Mouse (Mus musculus) hindbrain, postnatal 0 days (tissue): ENCODE results near the gene Zfp709. TPM values are rescaled to one million over a fixed set of nuclear protein-coding genes. Genes with fewer than 3 reads are reported as not detected.
"Not testable (repeated sequence)": the region's sequence is repeated elsewhere in the genome, so short reads cannot be mapped to it uniquely, and the experiment has no call there.

ENCODE experiments used
- ATAC-seq: fragments of 200-750 bp; cut with Nextera tagmentation; 2 replicates; pipeline ENCODE4 v1.8.0; 2017; ENCODE audit warnings: mild to moderate bottlenecking, moderate TSS enrichment, moderate library complexity
- DNase-seq: peaks from one replicate; pipeline ENCODE4 v3.0.0-alpha.2; 2015; ENCODE audit warnings: low spot score
- H3K27ac ChIP-seq: fragments of 300-500 bp; sonication (generic); 2 replicates; pipeline ENCODE4 v1.5.1; 2014; ENCODE audit warnings: mild to moderate bottlenecking
- H3K27me3 ChIP-seq: fragments of 300-500 bp; sonication (generic); 2 replicates; pipeline ENCODE4 v1.6.1; 2014; ENCODE audit warnings: low read length, mixed read lengths; ENCODE audit not compliant: insufficient read depth
- H3K36me3 ChIP-seq: fragments of 300-500 bp; sonication (generic); 2 replicates; pipeline ENCODE4 v1.6.1; 2014; ENCODE audit warnings: low read length, mixed read lengths; ENCODE audit not compliant: insufficient read depth
- H3K4me1 ChIP-seq: fragments of 300-500 bp; sonication (generic); 2 replicates; pipeline ENCODE4 v1.6.1; 2014; ENCODE audit warnings: antibody characterized with exemption, low read length, mixed read lengths; ENCODE audit not compliant: insufficient read depth
- H3K4me2 ChIP-seq: fragments of 300-500 bp; sonication (generic); 2 replicates; pipeline ENCODE4 v1.6.1; 2014; ENCODE audit warnings: low read depth, mild to moderate bottlenecking, low read length, moderate library complexity, mixed read lengths
- H3K4me3 ChIP-seq: fragments of 300-500 bp; sonication (generic); 2 replicates; pipeline ENCODE4 v1.5.1; 2014; ENCODE audit warnings: low read length
- H3K9ac ChIP-seq: fragments of 300-500 bp; sonication (generic); replicated peaks from 2 replicates; pipeline ENCODE4 v1.6.1; 2014; ENCODE audit warnings: mild to moderate bottlenecking, low read length, moderate library complexity, mixed read lengths
- H3K9me3 ChIP-seq: fragments of 300-500 bp; sonication (generic); 2 replicates; pipeline ENCODE4 v1.6.1; 2016; ENCODE audit warnings: low read length, mixed read lengths
- CTCF ChIP-seq: IDR thresholded peaks from 2 replicates; pipeline ENCODE4 v1.5.1; 2016; ENCODE audit warnings: antibody characterized with exemption, control low read depth, low read depth
- WGBS: fragments of 180-500 bp; shearing (Covaris S2); extraction: QIAGEN DNeasy Blood & Tissue Kit; methylation state at CpG from one replicate; pipeline ENCODE4 v1.1.7; 2014; 5-methylcytosine and 5-hydroxymethylcytosine counted together
- polyA plus RNA-seq: library from polyadenylated mRNA; unstranded; fragments of >200 nt; fragmentation: Nextera tagmentation; extraction: Ambion mirVana; gene quantifications from 2 replicates; pipeline ENCODE4 v1.2.1, GENCODE M21; 2015
- total RNA-seq: library from RNA; depleted of rRNA; stranded (reverse); fragments of >200 nt; gene quantifications from 2 replicates; pipeline ENCODE4 v1.2.3, GENCODE M21; 2014; rRNA removed

Zfp709 gene
- total RNA-seq = 3.7 and 4.2 TPM in 2 replicates
- polyA plus RNA-seq = 4.3 and 6.3 TPM in 2 replicates

DNA sequence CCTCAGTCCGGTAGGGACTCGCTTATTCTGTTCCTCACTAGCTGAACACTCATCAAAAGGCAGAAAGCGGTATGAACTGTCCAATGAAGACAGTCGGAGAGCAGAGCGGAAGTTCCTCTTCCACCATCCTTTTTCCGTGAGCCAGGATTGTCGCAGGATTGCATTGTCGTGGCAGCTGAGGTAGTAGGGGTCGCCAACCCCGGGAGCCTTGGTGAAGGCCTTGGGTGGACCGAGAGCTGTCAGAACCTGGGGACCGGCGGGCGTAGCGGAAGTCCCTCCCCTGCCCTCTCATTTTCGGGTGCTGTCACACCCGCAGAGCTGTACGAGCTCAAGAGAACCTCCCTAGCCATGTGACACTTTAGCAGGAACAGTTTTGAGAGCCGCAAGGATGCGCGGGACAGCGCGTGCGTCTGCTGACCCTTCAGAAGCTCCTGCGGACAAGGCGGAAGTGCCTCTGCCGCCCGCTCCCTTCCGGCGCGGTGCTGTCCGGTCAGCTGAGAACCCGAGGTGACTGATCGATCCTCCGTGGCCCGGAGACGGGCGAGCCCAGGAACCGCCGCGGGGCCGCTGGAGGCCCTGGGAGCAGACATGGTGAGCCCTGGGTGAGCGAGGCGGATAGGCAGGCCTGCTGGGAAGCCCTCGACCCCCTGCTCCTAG lies at the start of gene Zfp709:
Gene Zfp709, plus strand, starts transcription at position 402 of the 657 bp plus-strand sequence.
- Histone ChIP-seq H3K4me1 (peaks cover 7% of the 10 kb centered on the region; the same call in 1 of the 2 replicates), H3K36me3 (no peaks in the 10 kb centered on the region; the same call in 1 of the 2 replicates), H3K4me2 (peak within 1 kb of the TSS; percentile 72), H3K27ac (peak within 1 kb of the TSS; percentile 74), H3K9me3 (peaks cover 13% of the 10 kb centered on the region; the same call in 1 of the 2 replicates), H3K9ac (peak within 1 kb of the TSS; percentile 75), H3K27me3 (no peaks in the 10 kb centered on the region), H3K4me3 (peak within 1 kb of the TSS; percentile 46)
- DNase-seq (peak; percentile 82), ATAC-seq (peak; percentile 96)
- TF ChIP-seq CTCF = peak; percentile 17; the same call in 1 of the 2 replicates
- 5% methylated on average over 45 of the region's 45 CpGs for WGBS

- not testable (repeated sequence) for H3K9ac ChIP-seq, H3K27ac ChIP-seq, H3K36me3 ChIP-seq, H3K4me1 ChIP-seq, H3K4me3 ChIP-seq, ATAC-seq, H3K9me3 ChIP-seq, H3K27me3 ChIP-seq, H3K4me2 ChIP-seq
- peak; percentile 1 for DNase-seq
- WGBS = 80% methylated on average over 4 of the region's 4 CpGs
Measured at GRCm38 (mm10) chr8:71838207-71838606, 43.6 kb upstream of the Zfp709 start.

GRCm38 (mm10) chr8:71841201-71841817 lies 40.5 kb upstream of the Zfp709 start:
- DNase-seq, H3K4me2 ChIP-seq, H3K27me3 ChIP-seq, ATAC-seq, H3K27ac ChIP-seq, H3K36me3 ChIP-seq, H3K9ac ChIP-seq, H3K4me3 ChIP-seq, H3K4me1 ChIP-seq, H3K9me3 ChIP-seq: not testable (repeated sequence)
- 89% methylated on average over 3 of the region's 3 CpGs for WGBS

DNA sequence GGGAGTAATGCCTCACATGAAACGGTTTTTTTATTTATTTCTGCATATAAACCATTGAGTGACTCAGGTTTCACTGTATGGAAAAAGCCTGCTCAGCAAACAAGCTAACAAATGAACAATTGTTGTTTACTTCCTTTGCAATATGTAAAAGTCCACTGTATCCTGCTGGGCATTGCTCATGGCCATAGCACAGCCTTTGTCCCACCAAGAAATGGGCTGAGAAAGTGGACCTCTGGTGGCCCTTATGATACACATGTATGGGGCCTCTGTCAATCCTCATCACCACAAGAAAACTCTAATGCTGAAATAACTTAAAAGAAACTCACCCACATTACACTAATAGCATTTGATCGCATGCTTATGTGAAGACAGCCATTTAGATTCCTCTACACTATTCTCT lies 39.3 kb upstream of the Zfp709 start:
- not testable (repeated sequence) for H3K4me2 ChIP-seq, H3K27ac ChIP-seq, DNase-seq, H3K9ac ChIP-seq, H3K27me3 ChIP-seq, H3K9me3 ChIP-seq, H3K4me3 ChIP-seq, H3K4me1 ChIP-seq, H3K36me3 ChIP-seq, ATAC-seq
- 71% methylated on average over 2 of the region's 2 CpGs for WGBS

- H3K9me3 ChIP-seq, H3K9ac ChIP-seq, H3K36me3 ChIP-seq, H3K27ac ChIP-seq, H3K27me3 ChIP-seq, DNase-seq, H3K4me1 ChIP-seq, ATAC-seq, H3K4me2 ChIP-seq, H3K4me3 ChIP-seq: not testable (repeated sequence)
- WGBS = 88% methylated on average over 1 of the region's 1 CpGs
Measured at GRCm38 (mm10) chr8:71844453-71844852, 37.4 kb upstream of the Zfp709 start.

DNA sequence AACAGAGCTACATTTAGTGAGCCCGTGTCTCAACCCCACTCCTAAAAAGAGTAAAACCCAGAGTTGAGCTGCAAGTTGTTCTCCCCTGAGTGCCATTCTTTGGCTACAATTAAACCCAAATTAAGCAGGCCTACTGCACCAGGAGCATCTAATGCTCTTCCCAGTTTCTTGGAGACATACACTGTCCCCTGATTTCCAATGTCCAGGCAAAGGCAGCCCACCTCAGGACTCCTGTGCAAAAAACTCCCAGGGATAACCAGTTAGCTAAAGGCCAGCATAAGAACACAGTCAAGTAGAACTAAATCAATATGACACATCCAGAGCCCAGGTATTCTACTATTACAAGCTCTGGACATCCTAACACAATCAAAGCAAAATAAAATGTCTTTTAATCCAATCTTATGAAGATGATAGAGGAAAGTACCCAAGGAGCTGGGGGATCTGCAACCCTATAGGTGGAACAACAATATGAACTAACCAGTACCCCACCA lies 35.8 kb upstream of the Zfp709 start:
- 89% methylated on average over 1 of the region's 1 CpGs for WGBS
- H3K4me1 ChIP-seq, H3K27me3 ChIP-seq, H3K36me3 ChIP-seq, H3K9ac ChIP-seq, H3K9me3 ChIP-seq, DNase-seq, H3K4me3 ChIP-seq, H3K27ac ChIP-seq, H3K4me2 ChIP-seq, ATAC-seq: not testable (repeated sequence)

DNA sequence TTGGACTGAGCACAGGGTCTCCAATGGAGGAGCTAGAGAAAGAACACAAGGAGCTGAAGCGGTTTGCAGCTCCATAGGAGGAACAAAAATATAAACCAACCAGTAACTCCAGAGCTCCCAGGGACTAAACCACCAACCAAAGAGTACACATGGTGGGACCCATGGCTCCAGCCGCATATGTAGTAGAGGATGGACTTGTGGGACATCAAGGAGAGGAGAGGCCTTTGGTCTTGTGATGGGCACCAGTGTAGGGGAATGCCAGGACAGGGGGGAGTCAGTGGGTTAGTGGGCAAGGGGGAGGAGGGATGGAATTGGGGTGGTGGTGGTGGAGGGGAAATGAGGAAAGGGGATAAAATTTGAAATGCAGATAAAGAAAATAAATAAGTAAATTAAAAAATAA lies 35.1 kb upstream of the Zfp709 start:
- ATAC-seq, H3K9ac ChIP-seq, H3K4me2 ChIP-seq, H3K9me3 ChIP-seq, H3K27me3 ChIP-seq, H3K36me3 ChIP-seq, H3K27ac ChIP-seq, DNase-seq, H3K4me3 ChIP-seq, H3K4me1 ChIP-seq: not testable (repeated sequence)
- WGBS = 86% methylated on average over 2 of the region's 2 CpGs

GRCm38 (mm10) chr8:71851014-71851413 lies 30.8 kb upstream of the Zfp709 start:
- not testable (repeated sequence) for H3K36me3 ChIP-seq, DNase-seq, H3K27ac ChIP-seq, H3K4me1 ChIP-seq, H3K4me3 ChIP-seq, H3K9me3 ChIP-seq, H3K9ac ChIP-seq, H3K4me2 ChIP-seq, H3K27me3 ChIP-seq
- 69% methylated on average over 1 of the region's 1 CpGs for whole genome bisulfite sequencing
- ATAC-seq = 0 out of 2 replicates have a peak, but pooled peaks have one; percentile 51

GRCm38 (mm10) chr8:71853360-71853759 lies 28.5 kb upstream of the Zfp709 start:
- not testable (repeated sequence) for H3K36me3 ChIP-seq, H3K9me3 ChIP-seq, ATAC-seq

More at GRCm38 (mm10) chr8:71853360-71853759, 28.5 kb upstream of the Zfp709 start:
- not testable (repeated sequence) for H3K4me1 ChIP-seq, H3K9ac ChIP-seq, H3K27ac ChIP-seq, H3K27me3 ChIP-seq, H3K4me3 ChIP-seq, DNase-seq, H3K4me2 ChIP-seq
